Mouse (Mus musculus): ENCODE measurements around the gene Map3k3.

- TF ChIP-seq PAX5 (IDR thresholded peaks at IDR 0.05; ENCODE audit: low read length) (no peak), CTCF (conservative IDR thresholded peaks at IDR 0.05 in 1 of 2, IDR thresholded peaks at IDR 0.05 in 1 of 2; ENCODE audit: low read depth in 2 of 2, low read length in 2 of 2) (no peak)
These were observed 74.5 kb downstream of the Map3k3 start for GRCm38 (mm10) chr11:106158930-106159215.
